Mouse (Mus musculus) neural tube, embryonic 13.5 days (tissue): ENCODE measurements at regions not wholly inside any gene's neighbourhood (a gene's known extent, or its start where the extent isn't known, plus 50 kb on each side); places are given as distances from the start of the nearest gene placed in this dataset.

Source experiments
- ATAC-seq: fragments of 200-750 bp; cut with Nextera tagmentation; 2 replicates; pipeline ENCODE4 v1.8.0; 2017; ENCODE audit warnings: low read depth, mild to moderate bottlenecking, moderate TSS enrichment, moderate library complexity
- H3K27ac ChIP-seq: fragments of 300-500 bp; sonication (generic); replicated peaks from 2 replicates; pipeline ENCODE4 v1.5.1; 2015; ENCODE audit warnings: moderate library complexity, mild to moderate bottlenecking, inconsistent platforms
- H3K27me3 ChIP-seq: fragments of 300-500 bp; sonication (generic); 2 replicates; pipeline ENCODE4 v1.6.1; 2015; ENCODE audit warnings: mild to moderate bottlenecking, inconsistent platforms
- H3K36me3 ChIP-seq: fragments of 300-500 bp; sonication (generic); 2 replicates; pipeline ENCODE4 v1.6.1; 2015; ENCODE audit warnings: mild to moderate bottlenecking, inconsistent platforms
- H3K4me1 ChIP-seq: fragments of 300-500 bp; sonication (generic); replicated peaks from 2 replicates; pipeline ENCODE4 v1.6.1; 2015; ENCODE audit warnings: inconsistent platforms
- H3K4me2 ChIP-seq: fragments of 300-500 bp; sonication (generic); 2 replicates; pipeline ENCODE4 v1.6.1; 2015; ENCODE audit warnings: inconsistent platforms, mild to moderate bottlenecking, moderate library complexity
- H3K4me3 ChIP-seq: fragments of 300-500 bp; sonication (generic); 2 replicates; pipeline ENCODE4 v1.5.1; 2015; ENCODE audit warnings: mild to moderate bottlenecking, inconsistent platforms
- H3K9ac ChIP-seq: fragments of 300-500 bp; sonication (generic); 2 replicates; pipeline ENCODE4 v1.6.1; 2015; ENCODE audit warnings: moderate library complexity, mild to moderate bottlenecking, inconsistent platforms
- H3K9me3 ChIP-seq: fragments of 300-500 bp; sonication (generic); 2 replicates; pipeline ENCODE4 v1.6.1; 2016; ENCODE audit warnings: inconsistent platforms
- WGBS: fragments of 180-500 bp; shearing (Covaris S2); methylation state at CpG from one replicate; pipeline ENCODE4 v1.1.7; 2015; 5-methylcytosine and 5-hydroxymethylcytosine counted together

GRCm38 (mm10) chr6:108971415-108972089, 143.1 kb downstream of the Edem1 start:
- ATAC-seq, result no peak
- Histone ChIP-seq H3K4me1 (peaks cover 6% of the 10 kb centered on the region; the same call in 1 of the 2 replicates), H3K9ac (no peak overlapping the region), H3K27me3 (no peaks in the 10 kb centered on the region), H3K9me3 (no peaks in the 10 kb centered on the region), H3K36me3 (no peaks in the 10 kb centered on the region), H3K27ac (no peak overlapping the region), H3K4me2 (no peak overlapping the region), H3K4me3 (no peak overlapping the region)
- WGBS, result 70% methylated on average over 4 of the region's 4 CpGs

DNA sequence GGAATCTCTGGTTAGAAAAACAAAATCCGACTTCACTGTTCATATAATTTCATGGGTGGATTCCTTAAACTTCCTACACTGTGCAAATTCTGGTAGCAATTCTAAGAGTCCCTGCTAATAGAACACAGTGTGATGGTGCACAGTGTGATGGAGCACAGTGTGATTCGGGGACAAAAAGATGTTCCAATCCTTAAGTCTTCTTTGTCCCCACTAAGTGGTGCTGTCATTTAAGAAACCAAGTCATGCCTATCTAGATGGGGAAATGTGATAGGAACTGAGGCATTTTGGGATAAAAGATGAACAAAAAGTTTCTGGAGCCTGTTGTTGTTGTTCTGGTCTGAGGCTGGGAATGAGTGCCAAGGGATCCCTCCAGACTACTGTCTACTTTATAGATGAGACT, 145.3 kb downstream of the Edem1 start:
- WGBS, result 81% methylated on average over 2 of the region's 2 CpGs

GRCm38 (mm10) chr6:108989506-108989905, 161.1 kb downstream of the Edem1 start:
- H3K4me3 ChIP-seq, result no peak overlapping the region
- no peak for ATAC-seq
- H3K4me2 ChIP-seq, result no peak overlapping the region
- H3K9ac ChIP-seq, result no peak overlapping the region
- H3K36me3 ChIP-seq, result no peaks in the 10 kb centered on the region
- no peaks in the 10 kb centered on the region for H3K27me3 ChIP-seq
- 91% methylated on average over 4 of the region's 4 CpGs for WGBS
- H3K9me3 ChIP-seq, result no peaks in the 10 kb centered on the region
- no peaks in the 10 kb centered on the region; the same call in 1 of the 2 replicates for H3K4me1 ChIP-seq
- H3K27ac ChIP-seq, result no peak overlapping the region

More for the DNA sequence above, 145.3 kb downstream of the Edem1 start:
- H3K9ac ChIP-seq, result no peak overlapping the region
- H3K9me3 ChIP-seq, result no peaks in the 10 kb centered on the region
- H3K27ac ChIP-seq, result no peak overlapping the region
- H3K27me3 ChIP-seq, result no peaks in the 10 kb centered on the region
- no peak for ATAC-seq
- peaks cover 6% of the 10 kb centered on the region; the same call in 1 of the 2 replicates for H3K4me1 ChIP-seq
- no peaks in the 10 kb centered on the region for H3K36me3 ChIP-seq
- H3K4me3 ChIP-seq, result no peak overlapping the region
- no peak overlapping the region for H3K4me2 ChIP-seq

DNA sequence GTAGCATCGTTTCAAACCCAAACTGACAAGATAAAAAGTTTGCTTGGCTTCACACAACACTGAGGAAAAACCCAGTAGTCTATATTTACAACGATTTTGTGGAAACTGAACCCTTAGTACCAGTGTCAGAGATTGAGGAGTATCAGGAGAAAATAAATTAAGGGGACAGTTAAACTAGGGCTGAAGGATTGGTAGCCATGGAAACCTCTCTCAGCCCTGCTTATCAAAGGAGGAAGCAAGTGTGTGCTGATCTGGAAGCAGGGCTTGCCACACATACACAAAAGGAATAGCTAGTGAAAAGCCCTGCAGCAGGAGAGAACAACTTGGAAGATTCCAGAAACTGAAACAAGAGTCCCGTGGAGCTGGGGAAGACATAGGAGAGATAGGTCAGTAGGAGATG, 165.3 kb downstream of the Edem1 start:
- no peak for ATAC-seq
- no peaks in the 10 kb centered on the region; the same call in 1 of the 2 replicates for H3K4me1 ChIP-seq
- WGBS, result 43% methylated on average over 3 of the region's 3 CpGs
- H3K9ac ChIP-seq, result no peak overlapping the region
- no peak overlapping the region for H3K27ac ChIP-seq
- H3K4me3 ChIP-seq, result no peak overlapping the region
- H3K9me3 ChIP-seq, result no peaks in the 10 kb centered on the region
- H3K36me3 ChIP-seq, result no peaks in the 10 kb centered on the region
- H3K27me3 ChIP-seq, result no peaks in the 10 kb centered on the region
- no peak overlapping the region for H3K4me2 ChIP-seq

DNA sequence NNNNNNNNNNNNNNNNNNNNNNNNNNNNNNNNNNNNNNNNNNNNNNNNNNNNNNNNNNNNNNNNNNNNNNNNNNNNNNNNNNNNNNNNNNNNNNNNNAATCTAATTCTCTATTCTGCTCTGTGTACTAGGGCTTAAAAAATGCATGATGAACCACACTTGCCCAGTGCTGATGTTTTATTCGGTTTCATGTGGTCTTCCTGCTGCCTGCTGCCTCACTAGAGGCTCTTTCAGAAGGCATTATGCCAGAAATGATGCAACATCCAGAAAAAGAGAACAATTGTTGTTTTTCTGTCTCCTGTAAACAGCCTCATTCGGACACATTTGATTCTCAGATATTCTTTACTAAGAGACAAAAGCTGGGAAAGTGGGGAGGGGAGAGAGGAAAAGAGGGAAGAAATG, 176.0 kb downstream of the Edem1 start:
- Histone ChIP-seq H3K4me2 (no peak overlapping the region), H3K27ac (no peak overlapping the region), H3K9me3 (no peaks in the 10 kb centered on the region), H3K4me1 (no peaks in the 10 kb centered on the region), H3K4me3 (no peak overlapping the region), H3K9ac (no peak overlapping the region), H3K27me3 (no peaks in the 10 kb centered on the region), H3K36me3 (no peaks in the 10 kb centered on the region)
- WGBS, result 56% methylated on average over 2 of the region's 2 CpGs
- ATAC-seq, result no peak

DNA sequence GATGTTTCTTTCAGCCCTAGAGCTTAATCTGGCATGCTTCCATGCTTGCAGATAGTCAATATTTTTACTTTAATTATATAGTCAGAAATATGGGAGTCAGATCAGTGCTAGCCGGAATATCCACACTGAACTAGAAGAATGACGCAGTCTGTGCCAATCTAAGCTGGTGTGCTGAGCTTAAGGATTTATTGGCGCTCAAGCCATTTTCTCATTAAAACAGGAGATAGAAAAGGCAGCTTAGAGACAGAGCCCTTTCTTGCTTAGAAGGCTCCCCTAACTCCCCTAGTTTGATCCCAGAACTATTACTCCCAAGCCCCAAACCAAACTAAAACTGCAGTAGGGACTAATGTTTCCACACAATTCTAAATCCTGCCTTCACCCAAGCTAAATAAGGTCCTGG, 180.9 kb downstream of the Edem1 start:
- Histone ChIP-seq H3K9ac (no peak overlapping the region), H3K9me3 (no peaks in the 10 kb centered on the region), H3K27me3 (no peaks in the 10 kb centered on the region), H3K4me2 (no peak overlapping the region), H3K27ac (0 out of 2 replicates have a peak overlapping the region, but pooled peaks have one; percentile 4), H3K4me1 (no peaks in the 10 kb centered on the region), H3K36me3 (no peaks in the 10 kb centered on the region), H3K4me3 (no peak overlapping the region)
- no peak for ATAC-seq
- WGBS, result 87% methylated on average over 3 of the region's 3 CpGs

- whole genome bisulfite sequencing, result 41% methylated on average over 4 of the region's 4 CpGs
- no peak overlapping the region for H3K4me3 ChIP-seq
- ATAC-seq, result no peak
Observed at GRCm38 (mm10) chr6:109009793-109010192, 181.4 kb downstream of the Edem1 start.

GRCm38 (mm10) chr6:109019731-109020130, 191.3 kb downstream of the Edem1 start:
- no peaks in the 10 kb centered on the region for H3K36me3 ChIP-seq
- H3K9ac ChIP-seq, result no peak overlapping the region
- H3K27ac ChIP-seq, result no peak overlapping the region
- ATAC-seq, result no peak
- WGBS, result 91% methylated on average over 2 of the region's 2 CpGs
- no peaks in the 10 kb centered on the region for H3K27me3 ChIP-seq
- no peaks in the 10 kb centered on the region for H3K4me1 ChIP-seq
- H3K4me2 ChIP-seq, result no peak overlapping the region
- H3K4me3 ChIP-seq, result no peak overlapping the region
- no peaks in the 10 kb centered on the region for H3K9me3 ChIP-seq

More at GRCm38 (mm10) chr6:109009793-109010192, 181.4 kb downstream of the Edem1 start:
- Histone ChIP-seq H3K27me3 (no peaks in the 10 kb centered on the region), H3K4me2 (no peak overlapping the region), H3K9me3 (no peaks in the 10 kb centered on the region), H3K27ac (0 out of 2 replicates have a peak overlapping the region, but pooled peaks have one; percentile 4), H3K4me1 (no peaks in the 10 kb centered on the region), H3K36me3 (no peaks in the 10 kb centered on the region), H3K9ac (no peak overlapping the region)
